Mouse (Mus musculus): ENCODE measurements around the gene Wnt5b.
A peak's percentile ranks its signal among the peaks of the same experiment; 100 is the strongest.

Gene Wnt5b

GRCm38 (mm10) chr6:119521931-119522391 lies 22.2 kb downstream of the Wnt5b start:
- no peak for DNase-seq (ENCODE audit: low spot score)

DNA sequence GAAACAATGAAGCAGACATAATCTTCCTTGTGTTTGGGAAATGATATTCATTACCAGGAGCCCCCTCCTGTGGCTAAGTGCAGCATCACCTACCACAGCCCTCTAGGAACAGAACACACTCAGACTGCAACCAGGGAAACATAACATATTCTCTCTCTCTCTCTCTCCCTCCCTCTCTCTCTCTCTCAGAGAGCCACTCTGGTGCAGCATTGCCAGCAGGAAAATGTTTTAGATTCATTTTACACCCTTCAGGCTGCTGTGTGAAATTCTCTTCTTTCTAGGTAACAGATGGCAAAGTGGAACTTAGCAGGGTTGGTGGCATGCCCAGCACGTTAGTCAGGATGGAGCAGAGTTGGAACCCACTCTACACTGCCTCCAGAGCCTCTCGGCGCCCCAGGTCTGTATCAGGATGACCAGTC lies 22.7 kb downstream of the Wnt5b start:
- DNase-seq (ENCODE audit: low spot score): no peak

GRCm38 (mm10) chr6:119520731-119521130 lies 23.4 kb downstream of the Wnt5b start:
- no peak for DNase-seq (ENCODE audit: low spot score)

GRCm38 (mm10) chr6:119514085-119514484 lies 30.1 kb downstream of the Wnt5b start:
- no peak for DNase-seq (ENCODE audit: low spot score)

DNA sequence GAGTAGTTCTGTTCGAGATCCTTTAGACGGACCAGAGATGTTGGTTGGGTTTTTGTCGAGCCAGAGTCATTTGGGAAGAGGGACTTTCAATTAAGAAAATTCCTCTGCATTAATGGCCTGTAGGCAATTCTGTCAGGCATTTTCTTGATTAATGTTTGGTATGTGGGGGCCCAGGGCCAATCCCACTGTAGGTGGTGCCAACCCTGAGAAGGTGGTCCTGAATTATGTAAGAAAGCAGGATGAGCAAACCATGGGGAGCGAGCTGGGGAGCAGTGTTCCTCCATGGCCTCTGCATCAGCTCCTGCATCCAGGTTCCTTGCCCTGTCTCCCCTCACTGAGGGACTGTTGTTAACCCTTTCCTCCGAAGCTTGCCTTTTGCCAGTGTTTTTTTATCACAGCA lies 30.7 kb downstream of the Wnt5b start:
- DNase-seq (ENCODE audit: low spot score): no peak

DNA sequence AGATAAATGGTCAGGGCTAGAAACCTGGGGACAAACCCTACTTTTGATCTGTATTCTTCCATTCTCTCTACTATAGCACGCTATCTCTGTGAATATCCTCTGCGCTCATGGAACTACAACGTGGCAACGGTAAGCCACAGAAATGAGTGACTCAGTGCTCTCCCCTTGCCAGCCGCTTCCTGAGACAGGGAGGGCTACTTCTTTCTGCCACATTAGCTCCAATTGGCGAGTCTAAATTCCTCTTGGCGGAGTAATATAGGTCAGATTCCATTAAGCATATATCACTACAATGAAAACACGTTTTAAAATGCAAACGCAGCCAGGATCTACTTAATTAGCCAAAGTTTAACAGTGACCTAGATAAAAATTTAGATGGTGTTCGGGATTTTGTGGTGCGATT lies 31.4 kb downstream of the Wnt5b start:
- DNase-seq (ENCODE audit: low spot score): no peak

- no peak for DNase-seq (ENCODE audit: low spot score)
Measured at GRCm38 (mm10) chr6:119509437-119510037, 34.6 kb downstream of the Wnt5b start.

DNA sequence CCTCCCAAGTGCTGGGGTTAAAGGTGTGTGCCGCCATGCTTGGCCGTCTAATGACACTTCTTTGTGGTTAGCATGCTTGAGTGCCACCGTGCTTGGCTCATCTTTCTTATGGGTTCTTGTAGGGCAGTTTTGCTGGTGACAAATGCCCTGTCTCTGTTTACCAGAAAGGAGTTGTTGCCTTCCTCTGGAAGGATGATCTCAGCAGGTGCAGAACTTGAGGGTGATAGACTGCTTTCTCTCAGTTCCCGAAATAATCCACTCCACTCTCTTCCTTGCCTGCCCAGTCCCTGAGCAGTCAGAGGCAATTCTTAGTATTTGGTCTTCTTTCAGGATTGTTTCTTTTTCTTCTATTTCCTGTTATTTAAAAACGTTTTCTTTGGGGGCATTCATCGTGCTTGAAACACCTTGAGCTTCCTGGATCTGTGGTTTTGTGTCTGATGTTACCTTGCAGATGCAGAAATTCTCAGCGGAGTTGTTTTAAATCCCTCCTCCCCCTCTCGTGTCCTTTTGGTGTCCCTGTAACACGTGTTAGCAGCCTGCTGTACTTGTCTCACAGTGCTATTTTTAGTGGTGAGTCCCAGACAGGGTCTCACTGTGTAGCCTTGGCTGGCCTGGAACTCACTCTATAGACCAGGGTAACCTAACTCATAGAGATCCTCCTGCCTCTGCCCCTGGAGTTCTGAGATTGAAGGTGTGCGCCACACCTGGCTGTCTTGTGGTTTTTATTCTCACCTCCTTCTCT lies 35.3 kb downstream of the Wnt5b start:
- DNase-seq (ENCODE audit: low spot score): no peak

DNA sequence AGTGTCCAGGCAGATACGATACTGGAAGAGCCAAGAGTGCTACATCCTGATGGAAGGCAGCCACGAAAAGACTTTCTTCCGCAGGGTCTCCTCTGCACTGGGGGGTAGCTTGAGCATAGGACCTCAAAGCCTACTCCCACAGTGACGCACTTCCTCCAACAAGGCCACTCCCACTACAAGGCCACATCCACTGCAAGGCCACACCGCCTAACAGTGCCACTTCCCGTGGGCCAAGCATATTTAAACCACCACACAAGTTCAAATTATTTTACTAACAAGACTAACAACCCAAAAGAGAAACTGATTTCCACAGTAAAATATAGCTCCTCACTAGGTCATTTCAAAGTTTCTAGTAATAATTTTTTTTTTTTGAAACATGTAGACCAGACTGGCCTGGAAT lies 35.9 kb downstream of the Wnt5b start:
- no peak for DNase-seq (ENCODE audit: low spot score)

DNA sequence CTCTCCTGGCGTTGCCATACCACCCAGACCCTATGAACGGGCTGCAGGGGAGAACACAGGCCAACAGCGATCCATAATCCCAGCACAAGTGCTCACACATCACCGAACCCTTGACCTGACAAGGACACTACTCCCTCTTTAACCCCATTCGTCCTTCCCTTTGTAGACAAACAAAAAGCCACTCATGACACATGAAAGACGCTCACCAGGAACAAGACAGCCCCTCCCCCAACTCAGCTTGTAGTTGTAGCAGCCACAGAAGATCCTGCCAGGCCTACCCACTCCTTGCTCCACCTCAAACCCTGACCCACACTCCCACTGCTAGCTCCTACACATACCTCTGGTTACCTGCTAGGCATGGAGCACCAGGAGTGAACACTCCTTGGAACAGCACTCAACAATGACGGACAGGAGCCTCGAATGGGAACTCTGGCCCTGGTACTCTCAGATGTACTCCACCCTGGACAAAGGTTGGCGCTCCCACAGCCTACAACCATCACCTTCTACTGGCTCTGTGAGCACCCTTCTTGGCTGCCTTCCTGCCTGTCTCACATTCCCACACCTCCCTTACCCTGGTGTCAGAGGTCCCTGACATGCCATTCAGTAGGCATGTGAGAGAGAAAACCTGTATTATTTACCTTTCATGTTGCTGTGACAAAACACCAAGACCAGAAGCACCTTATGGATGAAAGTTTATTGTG lies 38.5 kb downstream of the Wnt5b start:
- no peak for DNase-seq (ENCODE audit: low spot score)

DNA sequence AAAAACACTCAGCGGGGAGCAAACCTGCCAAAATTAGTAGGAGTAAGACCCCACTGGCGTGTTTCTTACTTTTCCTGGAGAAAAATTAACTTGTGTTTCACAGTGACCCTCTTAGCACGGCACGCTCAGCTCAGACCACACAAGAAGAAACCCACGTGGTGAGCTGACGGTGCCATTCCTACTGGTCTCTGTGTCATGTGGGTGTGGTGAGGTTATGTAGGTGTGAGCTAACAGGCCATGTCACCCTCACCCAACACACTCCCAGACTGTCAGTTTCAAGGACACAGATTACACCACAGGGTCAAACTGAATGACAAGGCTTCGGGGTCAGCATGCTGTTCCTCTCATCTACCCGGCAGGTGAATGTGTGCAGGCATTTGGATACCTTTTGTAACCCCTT lies 39.4 kb downstream of the Wnt5b start:
- DNase-seq (ENCODE audit: low spot score): no peak

- no peak for DNase-seq (ENCODE audit: low spot score)
Measured at GRCm38 (mm10) chr6:119502031-119502430, 42.1 kb downstream of the Wnt5b start.

- no peak for DNase-seq (ENCODE audit: low spot score)
Measured at GRCm38 (mm10) chr6:119500086-119500485, 44.1 kb downstream of the Wnt5b start.

GRCm38 (mm10) chr6:119499271-119499670 lies 44.9 kb downstream of the Wnt5b start:
- DNase-seq (ENCODE audit: low spot score): peak; percentile 62

DNA sequence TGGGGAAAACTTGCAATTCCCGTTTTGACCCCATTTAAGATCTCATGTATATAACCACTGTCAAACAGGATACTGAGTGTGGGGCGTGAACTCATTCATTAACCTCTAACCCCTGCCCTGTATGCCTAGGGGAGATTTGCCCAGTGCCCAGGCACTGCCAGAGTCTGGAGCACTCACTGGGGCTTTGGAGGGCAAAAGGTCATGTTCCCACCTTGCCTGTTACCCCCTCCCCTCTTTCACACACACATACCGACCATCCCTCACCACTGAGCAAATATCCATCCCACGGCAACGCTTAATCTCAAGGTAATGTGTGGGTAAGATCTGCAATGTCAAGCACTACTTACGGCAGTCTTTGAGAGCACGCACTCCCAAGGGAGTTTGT lies 51.5 kb downstream of the Wnt5b start:
- DNase-seq (ENCODE audit: low spot score): no peak

DNA sequence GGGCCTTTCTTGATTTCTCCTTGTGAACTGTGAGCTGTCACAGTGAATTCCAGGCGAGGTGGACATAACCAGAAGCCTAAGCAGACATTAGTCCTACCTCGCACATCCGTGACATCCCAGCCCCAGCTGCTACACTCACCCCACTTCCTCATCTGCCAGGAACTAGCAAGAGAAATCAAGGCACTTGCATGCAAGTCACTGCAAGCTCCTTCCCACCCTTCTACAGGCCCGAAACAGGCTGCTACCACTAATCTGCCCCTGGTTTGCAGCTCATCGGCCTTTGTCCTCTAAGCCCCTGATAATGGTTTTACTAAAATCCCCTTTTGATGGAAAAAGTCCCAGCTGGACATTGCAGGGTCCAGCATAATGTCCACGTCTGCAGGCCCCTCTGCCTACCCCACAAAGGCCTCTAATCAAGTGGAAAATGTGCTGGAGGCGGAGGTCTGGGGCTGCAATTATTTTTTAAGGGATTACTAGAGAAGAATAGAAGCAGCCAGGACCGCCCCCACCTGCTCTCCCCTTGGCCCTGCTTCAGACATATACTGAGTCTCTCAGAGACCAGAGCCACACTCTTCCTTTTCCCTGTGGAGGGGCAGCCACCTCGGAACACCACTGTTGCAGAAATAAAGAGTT lies 52.0 kb downstream of the Wnt5b start:
- DNase-seq (ENCODE audit: low spot score): no peak

DNA sequence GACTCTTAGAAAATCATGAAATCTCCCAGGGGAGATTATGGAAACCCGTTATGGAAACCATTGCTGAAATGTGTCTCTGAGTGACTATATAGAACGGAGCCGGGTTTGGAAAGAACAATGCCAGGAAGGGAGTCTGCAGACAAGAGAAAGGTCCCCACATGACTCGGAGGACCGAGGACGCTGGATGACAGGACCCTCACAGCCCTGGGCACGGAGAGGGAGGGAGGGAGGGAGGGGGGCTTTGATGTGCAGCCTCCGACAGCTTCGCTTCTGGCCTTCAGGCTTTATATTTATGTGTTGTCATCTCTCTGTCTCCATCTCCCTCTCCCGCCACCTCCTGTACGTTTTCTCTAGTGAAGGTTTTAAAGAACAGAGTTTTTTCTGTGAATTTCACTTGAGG lies 53.1 kb downstream of the Wnt5b start:
- no peak for DNase-seq (ENCODE audit: low spot score)

DNA sequence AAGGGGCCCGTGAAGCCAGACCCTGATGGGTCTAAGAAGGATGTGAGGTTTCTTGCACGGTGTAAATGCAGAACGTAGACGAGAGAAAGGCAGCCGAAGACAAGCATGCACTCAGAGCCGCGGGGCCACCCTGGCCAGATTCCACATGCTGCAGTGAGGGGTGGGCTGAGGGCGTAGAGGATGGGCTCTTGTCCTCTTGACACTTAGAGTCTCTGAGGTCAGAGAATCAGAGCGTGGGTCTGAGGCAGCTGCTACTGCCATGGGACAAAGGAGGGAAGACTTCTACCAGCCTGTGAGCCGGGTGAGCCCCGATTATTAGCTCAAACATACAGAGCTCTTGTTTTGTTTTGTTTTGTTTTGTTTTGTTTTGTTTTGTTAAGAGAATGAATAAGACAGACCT lies 53.6 kb downstream of the Wnt5b start:
- no peak for DNase-seq (ENCODE audit: low spot score)

DNA sequence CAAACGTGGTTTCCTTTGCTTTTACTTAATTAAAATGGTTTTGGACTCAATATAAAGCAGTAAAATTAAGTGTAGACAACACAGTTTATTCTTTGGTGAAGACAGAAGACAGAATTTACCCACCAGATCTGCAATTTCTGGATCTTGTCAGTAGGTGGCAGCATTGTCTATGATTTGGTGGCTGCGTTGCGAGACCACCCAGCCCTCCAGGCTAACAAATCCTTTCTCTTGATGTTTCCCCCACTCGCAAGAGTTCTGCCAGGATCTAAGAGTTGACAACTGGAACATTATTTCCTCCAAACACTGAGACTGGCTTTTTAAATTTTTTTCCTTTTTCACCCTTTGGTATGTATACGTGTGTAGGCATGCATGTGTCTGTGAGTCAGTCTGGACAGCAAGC lies 54.4 kb downstream of the Wnt5b start:
- DNase-seq (ENCODE audit: low spot score): no peak

- no peak for DNase-seq (ENCODE audit: low spot score)
Measured at GRCm38 (mm10) chr6:119487619-119488018, 56.5 kb downstream of the Wnt5b start.

DNA sequence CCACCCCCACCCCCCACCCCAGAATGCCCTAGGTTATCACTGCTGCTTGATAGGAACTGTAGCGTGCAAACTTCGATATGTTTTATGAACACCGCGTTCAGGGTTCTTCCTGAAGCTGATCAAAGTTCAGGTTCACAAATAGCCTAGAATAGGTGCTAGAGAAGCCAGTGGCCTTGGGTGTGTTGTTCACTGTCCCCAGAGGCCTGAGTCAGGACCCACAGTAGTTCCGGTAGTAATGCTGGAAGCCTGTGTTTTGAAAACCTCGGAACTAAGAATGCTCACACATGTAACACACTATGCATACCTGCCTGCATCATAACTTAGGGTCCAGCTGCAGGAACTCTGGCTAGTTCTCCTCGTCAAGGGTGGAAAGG lies 57.1 kb downstream of the Wnt5b start:
- DNase-seq (ENCODE audit: low spot score): no peak

- no peak for DNase-seq (ENCODE audit: low spot score)
Measured at GRCm38 (mm10) chr6:119486381-119487084, 57.6 kb downstream of the Wnt5b start.
